Comparison of ENCODE assay signal across 30 mouse cellular contexts in genomic region chr11:67147283-67147921, GRCm38 (mm10). TPM values are rescaled to one million over a fixed set of nuclear protein-coding genes. Genes with fewer than 3 reads are reported as not detected.
"Had no signal": no experiment of that assay in that cellular context is flagged by ENCODE, and none has a peak within 500 bp of the region (broad histone marks: within the 10 kb centered on the region; RNA-seq: fewer than 3 reads in every experiment).

No protein-coding gene starts in this region.

- H3K9ac ChIP-seq: embryonic facial prominence, embryonic 12.5 days; embryonic facial prominence, embryonic 13.5 days; embryonic facial prominence, embryonic 15.5 days; forebrain, embryonic 12.5 days; forebrain, embryonic 13.5 days; forebrain, embryonic 15.5 days had no signal

- H3K4me2 ChIP-seq: embryonic facial prominence, embryonic 12.5 days; embryonic facial prominence, embryonic 13.5 days; embryonic facial prominence, embryonic 15.5 days; forebrain, embryonic 12.5 days; forebrain, embryonic 13.5 days; forebrain, embryonic 15.5 days had no signal

- ATAC-seq: forebrain, embryonic 13.5 days; forebrain, embryonic 14.5 days; forebrain, embryonic 15.5 days; forebrain, embryonic 16.5 days had no signal

- H3K4me1 ChIP-seq: embryonic facial prominence, embryonic 10.5 days; embryonic facial prominence, embryonic 12.5 days; embryonic facial prominence, embryonic 13.5 days; embryonic facial prominence, embryonic 15.5 days; forebrain, embryonic 12.5 days; forebrain, embryonic 13.5 days; forebrain, embryonic 15.5 days had no signal

- DNase-seq: cerebellum, adult 8-10 months; cerebellum, adult 9-10 months; cerebellum, adult 9-11 months; cerebellum, postnatal 10 days; cerebellum, postnatal 14 days; cerebellum, postnatal 25 days; cerebellum, postnatal 36 days; embryo, embryonic 11 days; gastrocnemius, adult 2 months; gastrocnemius, postnatal 10 days; gastrocnemius, postnatal 14 days; gastrocnemius, postnatal 25 days; gastrocnemius, postnatal 36 days; heart, adult 18-20 months; heart, adult 2 months had no signal

- H3K36me3 ChIP-seq: embryonic facial prominence, embryonic 10.5 days; embryonic facial prominence, embryonic 12.5 days; embryonic facial prominence, embryonic 13.5 days; embryonic facial prominence, embryonic 15.5 days; forebrain, embryonic 10.5 days; forebrain, embryonic 12.5 days; forebrain, embryonic 15.5 days had no signal

- H3K27me3 ChIP-seq: embryonic facial prominence, embryonic 12.5 days; embryonic facial prominence, embryonic 13.5 days; embryonic facial prominence, embryonic 15.5 days; forebrain, embryonic 13.5 days; forebrain, embryonic 15.5 days had no signal

- H3K4me3 ChIP-seq: embryonic facial prominence, embryonic 10.5 days; embryonic facial prominence, embryonic 12.5 days; embryonic facial prominence, embryonic 13.5 days; embryonic facial prominence, embryonic 15.5 days; erythroblast, embryonic 14.5 days; forebrain, embryonic 10.5 days; forebrain, embryonic 12.5 days; forebrain, embryonic 13.5 days; forebrain, embryonic 15.5 days; gastrocnemius, adult 2 months; heart, adult 2 months had no signal

- H3K9me3 ChIP-seq: embryonic facial prominence, embryonic 10.5 days; embryonic facial prominence, embryonic 12.5 days; embryonic facial prominence, embryonic 13.5 days; embryonic facial prominence, embryonic 15.5 days; forebrain, embryonic 10.5 days; forebrain, embryonic 12.5 days; forebrain, embryonic 13.5 days; forebrain, embryonic 15.5 days had no signal

- H3K27ac ChIP-seq: embryonic facial prominence, embryonic 10.5 days; embryonic facial prominence, embryonic 12.5 days; embryonic facial prominence, embryonic 13.5 days; embryonic facial prominence, embryonic 15.5 days; forebrain, embryonic 10.5 days; forebrain, embryonic 12.5 days; forebrain, embryonic 13.5 days; forebrain, embryonic 15.5 days; heart, adult 2 months had no signal

RNA-seq across cellular contexts. Expression of gene Myh2, which starts 23.4 kb away (rescaled TPM):
- total RNA-seq: common myeloid progenitor, adult 5-6 weeks; granulocyte monocyte progenitor cell, adult 5-6 weeks; heart, adult 18-20 months; heart, adult 2 months had no signal
- polyA plus RNA-seq: embryonic facial prominence, embryonic 11.5 days; erythroblast, embryonic 14.5 days; forebrain, embryonic 10.5 days; forebrain, embryonic 11.5 days; forebrain, embryonic 13.5 days; forebrain, embryonic 15.5 days; heart, adult 2 months had no signal

RNA-seq across cellular contexts. Expression of gene Myh1, which starts 52.5 kb away (rescaled TPM):
- total RNA-seq: common myeloid progenitor, adult 5-6 weeks; granulocyte monocyte progenitor cell, adult 5-6 weeks; heart, adult 18-20 months; heart, adult 2 months had no signal
- polyA plus RNA-seq: embryonic facial prominence, embryonic 10.5 days; erythroblast, embryonic 14.5 days; forebrain, embryonic 10.5 days; forebrain, embryonic 11.5 days; forebrain, embryonic 12.5 days; forebrain, embryonic 16.5 days; heart, adult 2 months had no signal
